Mouse (Mus musculus) urinary bladder, postnatal 25 days (tissue): ENCODE data around the gene Spx.

Source experiments
- DNase-seq: peaks from one replicate; pipeline ENCODE4 v3.0.0; 2022; ENCODE audit warnings: low spot score

The Spx gene

GRCm38 (mm10) chr6:142412906-142413491 lies at the start of gene Spx:
TSS of gene Spx (plus strand) at chr6:142413441.
- no peak for DNase-seq

DNA sequence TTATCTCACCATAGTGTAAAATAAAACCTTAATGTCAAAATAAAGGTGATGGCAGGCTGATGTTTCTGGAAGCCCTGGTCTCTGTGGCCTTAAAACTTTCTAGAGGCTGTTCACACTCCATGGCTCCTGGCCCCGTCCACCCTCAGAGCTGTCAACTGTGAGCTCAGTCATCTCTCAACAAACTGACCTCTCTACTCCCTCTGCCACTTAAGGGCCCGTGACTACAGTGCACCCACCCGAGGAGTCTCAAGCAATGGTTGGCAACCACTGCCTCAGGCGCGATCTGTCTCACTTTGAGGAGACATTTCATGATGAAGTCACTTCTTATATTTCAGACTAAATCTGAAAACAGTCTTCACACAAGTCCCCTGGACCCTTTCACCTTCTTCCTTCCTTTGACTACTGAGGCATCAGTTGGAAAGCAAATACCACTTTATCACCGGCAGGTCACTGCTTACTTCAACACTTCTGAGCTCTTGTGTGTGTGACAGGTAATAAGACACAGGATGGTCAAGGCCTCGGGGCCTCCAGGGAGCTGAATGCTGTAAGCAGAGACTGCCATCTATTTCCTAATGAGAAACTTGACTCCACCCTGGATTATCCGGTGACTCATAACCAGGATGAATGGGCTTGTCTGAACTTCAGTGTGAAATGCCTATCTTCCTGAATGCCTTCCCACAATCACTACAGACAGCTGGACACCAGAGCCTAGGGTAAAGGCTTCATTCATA lies 47.3 kb upstream of the Spx start:
- DNase-seq: no peak

DNA sequence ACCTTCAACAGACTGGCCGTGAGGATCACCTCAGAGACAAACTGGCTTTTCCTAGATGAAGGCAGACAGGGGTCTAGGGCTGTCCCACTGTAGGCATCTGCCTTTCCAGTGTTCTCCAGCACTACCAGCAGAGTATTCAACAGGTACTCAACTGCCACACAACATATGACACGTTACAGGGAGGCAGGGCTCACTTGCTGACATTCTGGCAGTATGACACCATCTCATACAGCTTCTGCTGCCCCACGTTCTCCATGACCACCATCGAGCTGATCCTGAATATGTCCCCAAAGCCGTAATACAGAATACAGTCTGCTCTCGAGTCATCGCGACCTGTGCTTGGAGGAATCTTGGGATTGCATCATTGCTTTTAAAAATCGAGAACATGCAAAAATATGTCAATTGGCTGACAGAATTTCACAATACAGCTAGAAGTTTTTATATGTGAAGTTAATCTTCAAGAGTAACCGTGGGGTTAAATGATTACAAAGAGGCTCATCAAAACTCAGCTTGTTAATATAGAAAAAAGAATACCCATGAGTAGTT lies 46.7 kb upstream of the Spx start:
- DNase-seq: no peak

GRCm38 (mm10) chr6:142367565-142367964 lies 45.7 kb upstream of the Spx start:
- no peak for DNase-seq

- no peak for DNase-seq
These were observed 43.7 kb upstream of the Spx start for GRCm38 (mm10) chr6:142369568-142369967.

GRCm38 (mm10) chr6:142377081-142377480 lies 36.2 kb upstream of the Spx start:
- no peak for DNase-seq

- DNase-seq: no peak
These were observed 34.5 kb upstream of the Spx start for GRCm38 (mm10) chr6:142378576-142379330.

DNA sequence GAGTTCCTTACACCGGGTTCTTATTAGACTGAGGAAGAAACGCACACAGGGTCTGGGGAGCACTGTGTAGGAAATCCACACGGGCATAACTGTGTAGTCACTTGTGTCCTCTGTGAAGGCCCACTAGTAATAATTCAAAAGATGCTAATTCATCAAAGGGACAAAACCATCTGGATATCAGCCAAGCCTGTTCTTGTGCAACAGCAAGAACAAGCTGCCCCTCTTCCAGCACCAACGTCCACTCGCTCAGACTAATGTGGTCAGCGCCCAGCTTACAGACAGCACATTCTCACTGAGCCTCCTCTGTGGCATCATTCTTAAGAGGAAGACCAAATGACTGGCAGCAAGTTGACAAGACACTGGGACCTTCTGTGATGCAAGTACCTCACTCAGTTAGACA lies 33.3 kb upstream of the Spx start:
- no peak for DNase-seq

DNA sequence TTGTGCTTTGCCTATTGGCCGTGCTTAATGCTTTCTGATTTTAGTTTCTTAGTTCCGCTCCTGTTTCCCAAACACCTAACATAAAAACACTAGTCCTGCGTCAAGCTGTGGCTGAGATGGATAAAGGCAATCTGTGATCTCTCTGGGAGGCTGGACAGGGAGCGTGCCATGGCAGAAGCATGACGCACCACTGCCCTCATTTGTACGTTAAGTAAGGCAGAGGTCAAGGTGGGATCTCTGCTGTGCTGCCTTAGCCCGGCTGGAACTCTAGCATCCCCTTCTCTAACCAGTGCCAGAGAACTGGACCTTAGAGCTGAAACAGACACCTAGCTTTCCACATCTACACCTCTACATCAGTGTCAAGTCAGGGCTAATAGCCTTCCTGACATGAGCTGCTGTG lies 31.6 kb upstream of the Spx start:
- DNase-seq: no peak

DNA sequence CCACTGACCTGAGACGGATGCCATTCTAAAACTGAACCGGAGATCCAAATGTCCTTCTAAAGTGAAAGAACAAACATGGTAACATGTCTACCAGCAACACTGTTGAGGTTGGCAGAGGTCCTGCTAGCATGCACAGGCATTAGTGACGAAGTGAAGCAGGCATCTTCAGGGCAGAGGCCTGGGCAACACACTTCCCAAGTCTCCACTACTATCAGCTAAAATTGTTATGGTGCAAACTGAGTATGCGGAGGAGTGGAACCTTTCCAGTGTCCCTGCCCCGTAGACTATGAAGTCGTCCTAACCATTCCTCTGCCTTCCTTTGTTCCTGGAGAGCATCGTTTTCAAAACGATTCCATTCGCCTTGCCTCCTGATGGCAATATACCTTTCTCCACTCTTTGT lies 28.7 kb upstream of the Spx start:
- no peak for DNase-seq

GRCm38 (mm10) chr6:142386285-142387010 lies 26.8 kb upstream of the Spx start:
- no peak for DNase-seq

DNA sequence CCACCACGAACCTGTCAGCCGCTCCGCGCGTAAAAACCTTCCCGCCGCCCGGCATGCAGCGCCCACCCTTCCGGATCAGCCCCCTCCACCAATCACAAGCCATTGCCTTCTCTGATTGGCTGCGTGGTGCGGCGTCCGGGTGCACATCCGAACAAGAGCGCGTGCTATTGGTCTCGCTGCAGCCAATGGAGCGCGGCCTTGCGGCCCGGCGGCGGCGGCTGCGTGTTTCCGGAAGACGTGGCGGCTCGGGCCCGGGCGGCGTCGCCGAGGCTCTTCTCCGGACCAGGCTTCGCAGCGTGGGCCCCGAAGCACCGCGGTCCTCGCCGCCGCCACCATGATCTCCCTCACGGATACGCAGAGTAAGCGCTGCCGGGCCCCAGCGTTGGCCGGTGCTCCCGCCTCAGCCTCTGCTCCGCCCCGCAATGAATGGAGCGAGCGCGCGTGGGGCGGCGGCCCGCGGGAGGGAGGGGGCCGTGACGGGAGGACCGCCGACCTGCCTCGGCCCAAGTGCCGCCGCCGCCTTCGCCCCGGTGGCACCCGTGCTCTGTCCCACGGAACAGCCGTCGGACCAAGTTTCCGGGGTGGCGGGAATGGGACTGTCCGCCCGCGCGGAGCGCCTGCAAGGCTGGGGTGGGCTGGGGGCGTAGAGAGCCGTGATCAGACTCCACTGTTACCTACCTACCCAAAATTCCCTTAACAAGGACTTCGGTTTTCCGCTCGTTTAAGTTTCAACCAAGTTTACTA lies 26.1 kb upstream of the Spx start, which contains the start of the genes Recql and Golt1b:
Recql (minus strand) TSS at position 77 of the 744 bp plus-strand sequence.
Golt1b (plus strand) TSS at position 211 of the 744 bp plus-strand sequence.
- peak; percentile 98 for DNase-seq

GRCm38 (mm10) chr6:142387755-142388271 lies 25.4 kb upstream of the Spx start:
- no peak for DNase-seq

DNA sequence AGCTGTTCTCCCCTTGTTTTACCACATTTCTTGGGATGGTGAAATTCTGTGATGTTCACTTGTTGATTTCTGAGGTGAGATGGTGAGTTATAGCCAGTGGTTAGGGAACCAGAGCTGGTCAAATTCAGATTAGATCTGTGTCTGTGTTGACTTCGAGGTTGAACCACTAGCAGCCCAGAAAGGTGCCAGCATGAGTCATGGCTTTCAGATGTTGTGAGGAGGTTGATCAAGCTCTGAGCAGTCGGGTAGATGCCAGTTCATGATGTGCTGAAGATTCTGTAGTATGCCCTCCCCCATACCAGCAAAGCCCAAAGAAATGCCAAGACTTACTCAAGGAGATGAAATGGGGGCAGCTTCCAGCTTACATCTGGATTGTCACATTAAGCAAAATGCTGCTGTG lies 24.1 kb upstream of the Spx start:
- DNase-seq: no peak

DNA sequence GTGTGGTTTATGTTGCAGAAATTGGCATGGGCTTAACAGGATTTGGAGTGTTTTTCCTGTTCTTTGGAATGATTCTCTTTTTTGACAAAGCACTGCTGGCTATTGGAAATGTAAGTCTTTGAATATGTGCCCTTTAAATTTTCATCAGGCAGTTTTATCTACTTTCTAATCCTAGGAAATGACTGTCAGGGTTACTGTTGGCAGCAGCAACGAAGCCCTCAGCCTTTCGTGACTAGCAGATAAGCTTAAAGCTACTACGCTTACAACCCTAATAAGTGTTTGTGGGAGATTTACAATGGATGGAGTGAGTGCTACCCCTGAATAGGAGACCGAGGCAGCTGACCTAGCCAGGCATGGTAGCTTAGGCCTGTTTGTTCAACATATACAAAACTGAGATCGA lies 20.9 kb upstream of the Spx start:
- DNase-seq: no peak

- no peak for DNase-seq
These were observed 18.6 kb upstream of the Spx start for GRCm38 (mm10) chr6:142394669-142395068.

GRCm38 (mm10) chr6:142395756-142396155 lies 17.5 kb upstream of the Spx start:
- no peak for DNase-seq

DNA sequence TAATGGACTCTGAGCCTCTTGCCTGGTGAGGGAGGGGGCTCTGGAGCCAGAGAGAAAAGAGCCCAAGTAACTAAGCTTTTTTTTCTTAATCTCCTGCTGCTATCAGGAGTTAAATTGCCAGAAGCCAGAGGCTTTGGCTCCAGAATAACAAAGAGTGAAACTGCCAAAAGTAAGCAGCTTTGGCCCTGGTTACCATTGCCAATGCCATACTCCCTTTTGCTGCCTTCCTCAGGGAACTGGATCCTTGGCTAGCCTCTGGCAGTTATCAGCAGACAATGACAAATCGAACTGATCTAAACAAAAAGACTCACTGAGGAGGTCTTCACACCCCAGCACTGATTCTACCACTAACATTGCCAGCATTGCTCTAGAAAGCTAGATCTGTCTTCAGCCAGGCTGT lies 2.1 kb upstream of the Spx start:
- DNase-seq: no peak

DNA sequence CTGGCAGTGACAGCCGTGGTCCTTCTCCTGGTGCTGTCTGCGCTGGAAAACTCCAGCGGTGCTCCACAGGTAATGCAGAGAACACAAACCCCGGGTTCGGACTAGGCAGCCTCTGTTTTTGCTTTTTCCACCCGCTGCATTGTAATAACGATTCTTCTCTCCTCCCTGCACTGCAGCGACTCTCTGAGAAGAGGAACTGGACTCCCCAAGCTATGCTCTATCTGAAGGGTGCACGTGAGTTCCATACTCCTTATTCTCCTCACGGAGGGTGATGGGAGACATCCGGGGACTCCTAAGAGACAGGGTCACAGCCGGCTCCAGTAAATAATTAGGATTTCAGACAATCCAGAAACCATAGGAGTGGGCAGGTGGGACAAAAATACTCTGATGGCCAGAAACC lies 604 bp downstream of the Spx start:
- DNase-seq: no peak

- no peak for DNase-seq
These were observed 1.4 kb downstream of the Spx start for GRCm38 (mm10) chr6:142414597-142414996.

GRCm38 (mm10) chr6:142424976-142425375 lies 11.7 kb downstream of the Spx start:
- DNase-seq: no peak
